14 mouse cellular contexts compared by ENCODE assay signal in the genomic region with DNA sequence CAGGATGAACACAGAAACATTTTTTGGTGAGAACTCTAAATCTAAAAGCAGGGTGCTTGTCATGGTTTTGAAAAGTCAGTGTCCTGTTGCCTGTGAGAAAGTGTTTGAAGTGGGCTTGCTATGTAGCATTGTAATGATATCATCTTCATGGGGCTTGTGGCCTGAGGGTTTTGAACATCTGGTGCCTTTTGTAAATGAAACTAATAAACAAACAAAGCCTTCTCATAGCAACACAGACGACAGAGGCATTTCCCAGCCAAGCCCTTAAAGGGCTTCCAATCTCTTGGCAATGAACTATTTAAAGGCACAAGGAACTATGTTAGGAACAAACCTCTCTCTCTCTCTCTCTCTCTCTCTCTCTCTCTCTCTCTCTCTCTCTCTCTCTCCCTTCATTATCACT. TPM values are rescaled to one million over a fixed set of nuclear protein-coding genes. Genes with fewer than 3 reads are reported as not detected.
A peak's percentile ranks its signal among the peaks of the same experiment; 100 is the strongest.
DNase-seq lines count a peak whose midpoint lies in the region; ATAC-seq and TF ChIP-seq lines count a peak whose summit lies in the region.
"Had no signal": no experiment of that assay in that cellular context is flagged by ENCODE, and none has a peak within 500 bp of the region (broad histone marks: within the 10 kb centered on the region; RNA-seq: fewer than 3 reads in every experiment).

No protein-coding gene starts in this region.

- TF ChIP-seq POLR2A in liver, adult 2 months (IDR thresholded peaks at IDR 0.05; ENCODE audit: extremely low read depth, insufficient read depth, low read length): no peak

- DNase-seq in forebrain, embryonic 14.5 days (ENCODE audit: low spot score): peak; percentile 31
- DNase-seq in forebrain, embryonic 11.5 days (ENCODE audit: low spot score): no peak
- peak; percentile 32 for DNase-seq in liver, adult 2 months (ENCODE audit: extremely low read depth, low read depth, low spot score)
- no peak for DNase-seq in liver, postnatal 0 days
- DNase-seq in heart, postnatal 10 days: peak; percentile 79 to 82
- DNase-seq in lung, postnatal 36 days: peak; percentile 73
- DNase-seq in spleen, postnatal 10 days (ENCODE audit: low spot score in 2 of 2): no peak
- DNase-seq: adrenal gland, postnatal 36 days; cerebellum, postnatal 10 days had no signal

- H3K36me3 ChIP-seq in forebrain, embryonic 14.5 days (ENCODE audit: control insufficient read depth, insufficient read depth, low read length): no peaks in the 10 kb centered on the region
- H3K36me3 ChIP-seq in forebrain, embryonic 11.5 days (ENCODE audit: control insufficient read depth, insufficient read depth, low read length): no peaks in the 10 kb centered on the region
- no peaks in the 10 kb centered on the region for H3K36me3 ChIP-seq in liver, adult 2 months (ENCODE audit: control insufficient read depth, insufficient read depth, low read length)
- H3K36me3 ChIP-seq in liver, postnatal 0 days (replicated peaks; ENCODE audit: insufficient read depth, low read length): no peaks in the 10 kb centered on the region
- H3K36me3 ChIP-seq: forebrain, embryonic 15.5 days; stomach, embryonic 15.5 days had no signal

- H3K4me2 ChIP-seq in forebrain, embryonic 14.5 days (ENCODE audit: low read length): no peak overlapping the region
- no peak overlapping the region for H3K4me2 ChIP-seq in forebrain, embryonic 11.5 days (ENCODE audit: low read depth, low read length, severe bottlenecking)
- no peak overlapping the region for H3K4me2 ChIP-seq in liver, postnatal 0 days (ENCODE audit: low read depth, low read length)
- H3K4me2 ChIP-seq: forebrain, embryonic 15.5 days; stomach, embryonic 15.5 days had no signal

- H3K79me2 ChIP-seq in liver, adult 2 months (ENCODE audit: control insufficient read depth, insufficient read depth, low read length): no peaks in the 10 kb centered on the region

- H3K27ac ChIP-seq in forebrain, embryonic 14.5 days (ENCODE audit: low read depth, low read length): no peak overlapping the region
- no peak overlapping the region for H3K27ac ChIP-seq in forebrain, embryonic 11.5 days (ENCODE audit: low read depth, low read length)
- no peak overlapping the region; the same call in 1 of the 2 replicates for H3K27ac ChIP-seq in liver, adult 2 months (replicated peaks; ENCODE audit: insufficient read depth, low read depth, low read length)
- no peak overlapping the region for H3K27ac ChIP-seq in liver, postnatal 0 days (ENCODE audit: low read depth)
- H3K27ac ChIP-seq: forebrain, embryonic 15.5 days; stomach, embryonic 15.5 days had no signal

- intact Hi-C loops in heart, postnatal 10 days (cut with DNase I): no loop called here

- H3K4me1 ChIP-seq in forebrain, embryonic 14.5 days (ENCODE audit: control insufficient read depth, insufficient read depth, low read length): no peaks in the 10 kb centered on the region
- H3K4me1 ChIP-seq in forebrain, embryonic 11.5 days (replicated peaks; ENCODE audit: control insufficient read depth, insufficient read depth, low read length): no peaks in the 10 kb centered on the region
- H3K4me1 ChIP-seq in liver, adult 2 months (ENCODE audit: control insufficient read depth, insufficient read depth, low read length): no peaks in the 10 kb centered on the region
- no peaks in the 10 kb centered on the region for H3K4me1 ChIP-seq in liver, postnatal 0 days (ENCODE audit: insufficient read depth)
- H3K4me1 ChIP-seq: stomach, embryonic 15.5 days had no signal

- TF ChIP-seq EP300 in liver, postnatal 0 days (IDR thresholded peaks at IDR 0.05; ENCODE audit: low read depth): no peak

- no peak overlapping the region for H3K9ac ChIP-seq in forebrain, embryonic 14.5 days (ENCODE audit: low read length)
- H3K9ac ChIP-seq in forebrain, embryonic 11.5 days (ENCODE audit: low read length): no peak overlapping the region
- H3K9ac ChIP-seq in liver, adult 2 months (ENCODE audit: low read depth, low read length): no peak overlapping the region
- H3K9ac ChIP-seq in liver, postnatal 0 days (replicated peaks): no peak overlapping the region
- H3K9ac ChIP-seq: forebrain, embryonic 15.5 days; stomach, embryonic 15.5 days had no signal

- 21% methylated on average over 1 of the region's 1 CpGs for WGBS in forebrain, embryonic 14.5 days
- WGBS in forebrain, embryonic 11.5 days: 24% methylated on average over 1 of the region's 1 CpGs
- 15% methylated on average over 1 of the region's 1 CpGs for WGBS in liver, adult 2 months
- WGBS in liver, postnatal 0 days (ENCODE audit: insufficient replicate concordance): 13% methylated on average over 1 of the region's 1 CpGs

- no peak overlapping the region for H3K4me3 ChIP-seq in forebrain, embryonic 14.5 days (ENCODE audit: low read depth, low read length)
- H3K4me3 ChIP-seq in forebrain, embryonic 11.5 days (ENCODE audit: low read depth, low read length): no peak overlapping the region
- no peak overlapping the region for H3K4me3 ChIP-seq in liver, adult 2 months (ENCODE audit: insufficient read depth, low read depth, low read length)
- no peak overlapping the region for H3K4me3 ChIP-seq in liver, postnatal 0 days (ENCODE audit: low read depth, low read length)
- H3K4me3 ChIP-seq: forebrain, embryonic 15.5 days; stomach, embryonic 15.5 days had no signal

- no peak for TF ChIP-seq CTCF in liver, adult 2 months (IDR thresholded peaks at IDR 0.05; ENCODE audit: low read depth, low read length)
- TF ChIP-seq CTCF in liver, postnatal 0 days (IDR thresholded peaks at IDR 0.05; ENCODE audit: low read depth): no peak

- ATAC-seq in forebrain, embryonic 14.5 days: no peak
- ATAC-seq in forebrain, embryonic 11.5 days (replicated peaks; ENCODE audit: low FRiP score): no peak
- ATAC-seq in liver, postnatal 0 days: no peak
- no peak for ATAC-seq in frontal cortex, adult (ENCODE audit: low TSS enrichment)
- ATAC-seq: forebrain, embryonic 15.5 days; hindbrain, embryonic 16.5 days; Patski had no signal

- H3K27me3 ChIP-seq in forebrain, embryonic 14.5 days (replicated peaks; ENCODE audit: control insufficient read depth, insufficient read depth, low read length): no peaks in the 10 kb centered on the region
- no peaks in the 10 kb centered on the region for H3K27me3 ChIP-seq in forebrain, embryonic 11.5 days (ENCODE audit: control insufficient read depth, insufficient read depth, low read length)
- H3K27me3 ChIP-seq in liver, adult 2 months (ENCODE audit: control insufficient read depth, insufficient read depth, low read length): no peaks in the 10 kb centered on the region
- H3K27me3 ChIP-seq in liver, postnatal 0 days (ENCODE audit: insufficient read depth, low read length): no peaks in the 10 kb centered on the region
- H3K27me3 ChIP-seq: forebrain, embryonic 15.5 days; Patski; stomach, embryonic 15.5 days had no signal

- no peaks in the 10 kb centered on the region for H3K9me3 ChIP-seq in forebrain, embryonic 14.5 days (replicated peaks; ENCODE audit: control insufficient read depth, low read length)
- H3K9me3 ChIP-seq in forebrain, embryonic 11.5 days (ENCODE audit: control insufficient read depth, low read length): no peaks in the 10 kb centered on the region
- no peaks in the 10 kb centered on the region for H3K9me3 ChIP-seq in liver, postnatal 0 days (ENCODE audit: low read length)
- H3K9me3 ChIP-seq: forebrain, embryonic 15.5 days; stomach, embryonic 15.5 days had no signal

RNA-seq across cellular contexts. Expression of gene Tmem30c, which starts 25.6 kb away (rescaled TPM):
- polyA plus RNA-seq in forebrain, embryonic 14.5 days (2014; fragmentation: Nextera tagmentation; extraction: Ambion mirVana): 0.37 TPM in 1 of 2 replicates, not detected in the other
- 0.24 TPM in 1 of 2 replicates, not detected in the other for polyA plus RNA-seq in forebrain, embryonic 11.5 days (2014; fragmentation: Nextera tagmentation; extraction: Ambion mirVana)
- not detected in 2 replicates for total RNA-seq in liver, adult 2 months (2014; rRNA removed)
- polyA plus RNA-seq in liver, adult 2 months (2012; rRNA removed): not detected in 2 replicates
- polyA plus RNA-seq in liver, postnatal 0 days (2015; fragmentation: Nextera tagmentation; extraction: Ambion mirVana): not detected in 2 replicates
- not detected for total RNA-seq in heart, postnatal 10 days (2021)
- total RNA-seq: adrenal gland, postnatal 36 days had no signal
- polyA plus RNA-seq: Patski had no signal

RNA-seq across cellular contexts. Expression of gene Tbc1d23, which starts 35.8 kb away (rescaled TPM):
- 32.9 and 40.8 TPM in 2 replicates for polyA plus RNA-seq in forebrain, embryonic 14.5 days (2014; fragmentation: Nextera tagmentation; extraction: Ambion mirVana)
- polyA plus RNA-seq in forebrain, embryonic 11.5 days (2014; fragmentation: Nextera tagmentation; extraction: Ambion mirVana): 20.9 and 26.5 TPM in 2 replicates
- 17.7 and 18.7 TPM in 2 replicates for total RNA-seq in liver, adult 2 months (2014; rRNA removed)
- polyA plus RNA-seq in liver, adult 2 months (2012; rRNA removed): 3.2 and 4.0 TPM in 2 replicates
- polyA plus RNA-seq in liver, postnatal 0 days (2015; fragmentation: Nextera tagmentation; extraction: Ambion mirVana): 4.3 and 6.4 TPM in 2 replicates
- 10 to 100 TPM; 31.6 to 35.2 TPM for total RNA-seq in heart, postnatal 10 days (2021)

Comparison
In these comparisons a context has a peak if more than half of its experiments do, and no peak if none do; other contexts are left out.
1. DNase-seq: peak in forebrain, embryonic 14.5 days (single experiment), liver, adult 2 months (single experiment), heart, postnatal 10 days (2 of 2) and lung, postnatal 36 days (single experiment); none in forebrain, embryonic 11.5 days (single experiment), liver, postnatal 0 days (single experiment) and spleen, postnatal 10 days (0 of 2).